Mouse (Mus musculus): Measurements from ENCODE around the gene P2rx5. TPM values are rescaled to one million over a fixed set of nuclear protein-coding genes. Genes with fewer than 3 reads are reported as not detected.

P2rx5 gene
- polyA plus RNA-seq, 1 experiment from 2014 or later, result 0.20 TPM

DNA sequence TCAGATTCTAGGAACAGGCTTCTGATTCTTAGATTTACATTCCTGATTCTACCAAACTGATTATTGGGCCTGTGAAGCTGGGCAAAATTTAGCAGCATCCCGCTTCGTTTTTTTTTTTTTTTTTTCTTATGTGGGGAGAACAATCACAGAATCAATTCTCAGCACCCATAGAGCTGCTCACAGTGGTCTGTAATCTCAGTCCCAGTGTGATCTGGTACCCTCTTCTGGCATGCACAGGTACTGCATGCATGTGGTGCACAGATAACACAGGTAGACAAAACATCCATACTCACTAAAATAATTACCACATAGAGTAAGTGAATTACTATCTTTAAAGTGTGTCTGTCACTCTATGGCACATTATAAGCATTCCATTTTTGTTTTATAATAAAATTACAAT, 47.4 kb downstream of the P2rx5 start:
- H3K9me3 ChIP-seq (replicated peaks), result no peaks in the 10 kb centered on the region
- no peak for DNase-seq (ENCODE audit: low spot score)
- no peak overlapping the region for H3K4me3 ChIP-seq
- H3K27me3 ChIP-seq (ENCODE audit: low read depth, poor library complexity, severe bottlenecking), result no peaks in the 10 kb centered on the region
- no peak overlapping the region for H3K27ac ChIP-seq
- no peaks in the 10 kb centered on the region for H3K4me1 ChIP-seq
- WGBS, result 81% methylated on average over 2 of the region's 2 CpGs
- no peaks in the 10 kb centered on the region for H3K36me3 ChIP-seq

GRCm38 (mm10) chr11:73213956-73214355, 53.7 kb downstream of the P2rx5 start:
- H3K9me3 ChIP-seq (replicated peaks), result no peaks in the 10 kb centered on the region
- DNase-seq (ENCODE audit: low spot score), result no peak
- H3K27ac ChIP-seq, result no peak overlapping the region
- WGBS, result 83% methylated on average over 3 of the region's 3 CpGs
- H3K4me1 ChIP-seq, result no peaks in the 10 kb centered on the region
- no peak overlapping the region for H3K4me3 ChIP-seq
- no peaks in the 10 kb centered on the region for H3K27me3 ChIP-seq (ENCODE audit: low read depth, poor library complexity, severe bottlenecking)
- no peaks in the 10 kb centered on the region for H3K36me3 ChIP-seq

DNA sequence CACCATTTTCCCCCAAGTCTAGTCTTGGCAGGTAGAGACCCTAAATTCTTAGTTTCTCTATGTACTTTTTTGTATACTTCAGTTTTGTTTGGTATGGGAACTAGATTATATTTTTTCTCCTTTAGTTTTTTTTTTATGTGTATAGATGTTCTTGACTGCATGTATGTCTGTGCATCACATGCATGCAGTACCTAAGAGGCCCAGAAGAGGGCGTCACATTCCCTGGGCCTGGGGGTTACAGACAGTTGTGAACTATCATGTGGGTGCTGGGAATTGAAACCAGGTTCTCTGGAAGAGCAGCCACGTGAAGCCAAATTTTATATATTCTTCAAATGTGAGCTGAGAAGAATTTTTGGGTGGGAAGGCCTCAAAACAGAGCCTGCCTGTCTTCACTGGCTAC, 59.5 kb downstream of the P2rx5 start:
- WGBS, result 52% methylated on average over 2 of the region's 2 CpGs
- Histone ChIP-seq H3K4me3 (no peak overlapping the region), H3K4me1 (no peaks in the 10 kb centered on the region)

DNA sequence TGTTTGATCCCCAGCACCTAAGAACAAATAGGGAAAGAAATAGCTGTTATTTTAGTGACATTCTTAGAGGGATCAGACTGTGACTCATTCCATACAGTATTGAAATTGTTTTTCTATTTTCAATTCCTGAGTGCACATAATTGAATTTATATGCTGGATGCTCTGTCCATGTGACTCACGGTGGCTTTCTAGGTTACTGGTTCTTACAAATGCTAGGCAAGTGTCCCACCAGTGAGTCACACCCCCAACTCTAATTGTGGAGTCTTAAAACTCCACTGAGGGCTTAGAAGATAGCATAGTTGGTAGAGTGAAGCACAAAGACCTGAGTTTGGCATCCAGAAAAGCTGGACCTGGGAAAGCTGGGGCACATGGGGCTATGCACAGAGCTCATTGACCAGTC, 60.4 kb downstream of the P2rx5 start:
- Histone ChIP-seq H3K27ac (no peak overlapping the region), H3K4me1 (no peaks in the 10 kb centered on the region), H3K27me3 (ENCODE audit: low read depth, poor library complexity, severe bottlenecking) (no peaks in the 10 kb centered on the region), H3K9me3 (replicated peaks) (no peaks in the 10 kb centered on the region), H3K4me3 (no peak overlapping the region), H3K36me3 (no peaks in the 10 kb centered on the region)
- no peak for DNase-seq (ENCODE audit: low spot score)
- 86% methylated on average over 1 of the region's 1 CpGs for WGBS

More for the DNA sequence above, 59.5 kb downstream of the P2rx5 start:
- Histone ChIP-seq H3K27ac (no peak overlapping the region), H3K27me3 (ENCODE audit: low read depth, poor library complexity, severe bottlenecking) (no peaks in the 10 kb centered on the region), H3K36me3 (no peaks in the 10 kb centered on the region), H3K9me3 (replicated peaks) (no peaks in the 10 kb centered on the region)
- DNase-seq (ENCODE audit: low spot score), result no peak

Other genes starting within 250 kb of the P2rx5 start
- gene Atp2a3, start 199.3 kb upstream of the P2rx5 start, polyA plus RNA-seq (2016; fragmentation: Nextera tagmentation; extraction: Ambion mirVana), result 1.0 and 1.5 TPM in 2 replicates
- gene P2rx1, start 161.3 kb upstream of the P2rx5 start, polyA plus RNA-seq (2016; fragmentation: Nextera tagmentation; extraction: Ambion mirVana), result 0.68 and 0.84 TPM in 2 replicates
- 3.6 and 6.3 TPM in 2 replicates for gene Camkk1, start 141.4 kb upstream of the P2rx5 start, polyA plus RNA-seq (2016; fragmentation: Nextera tagmentation; extraction: Ambion mirVana)
- 13.5 and 14.7 TPM in 2 replicates for gene Ncbp3, start 112.6 kb upstream of the P2rx5 start, polyA plus RNA-seq (2016; fragmentation: Nextera tagmentation; extraction: Ambion mirVana)
- 0.48 and 0.58 TPM in 2 replicates for gene Itgae, start 69.8 kb upstream of the P2rx5 start, polyA plus RNA-seq (2016; fragmentation: Nextera tagmentation; extraction: Ambion mirVana)
- gene Haspin, start 22.1 kb upstream of the P2rx5 start, polyA plus RNA-seq (2016; fragmentation: Nextera tagmentation; extraction: Ambion mirVana), result 25.5 and 25.7 TPM in 2 replicates
- 114 and 133 TPM in 2 replicates for gene Emc6, start 16.6 kb downstream of the P2rx5 start, polyA plus RNA-seq (2016; fragmentation: Nextera tagmentation; extraction: Ambion mirVana)
- 190 and 226 TPM in 2 replicates for gene Tax1bp3, start 16.7 kb downstream of the P2rx5 start, polyA plus RNA-seq (2016; fragmentation: Nextera tagmentation; extraction: Ambion mirVana)
- 16.7 and 21.0 TPM in 2 replicates for gene Ctns, start 38.6 kb downstream of the P2rx5 start, polyA plus RNA-seq (2016; fragmentation: Nextera tagmentation; extraction: Ambion mirVana)
- 0.56 and 1.3 TPM in 2 replicates for gene Shpk, start 39.0 kb downstream of the P2rx5 start, polyA plus RNA-seq (2016; fragmentation: Nextera tagmentation; extraction: Ambion mirVana)
- 0.26 TPM in 1 of 2 replicates, not detected in the other for gene Trpv1, start 73.9 kb downstream of the P2rx5 start, polyA plus RNA-seq (2016; fragmentation: Nextera tagmentation; extraction: Ambion mirVana)
- 0.06 TPM in 1 of 2 replicates, not detected in the other for gene Trpv3, start 107.0 kb downstream of the P2rx5 start, polyA plus RNA-seq (2016; fragmentation: Nextera tagmentation; extraction: Ambion mirVana)
- 0.10 TPM in 1 of 2 replicates, not detected in the other for gene Aspa, start 169.2 kb downstream of the P2rx5 start, polyA plus RNA-seq (2016; fragmentation: Nextera tagmentation; extraction: Ambion mirVana)
- gene Gm49340, start 169.3 kb downstream of the P2rx5 start, polyA plus RNA-seq (2016; fragmentation: Nextera tagmentation; extraction: Ambion mirVana), result not detected in 2 replicates
- gene Spata22, start 169.3 kb downstream of the P2rx5 start, polyA plus RNA-seq (2016; fragmentation: Nextera tagmentation; extraction: Ambion mirVana), result not detected in 2 replicates
- gene Olfr20, start 190.4 kb downstream of the P2rx5 start, polyA plus RNA-seq (2016; fragmentation: Nextera tagmentation; extraction: Ambion mirVana), result not detected in 2 replicates
- gene Olfr376, start 210.8 kb downstream of the P2rx5 start, polyA plus RNA-seq (2016; fragmentation: Nextera tagmentation; extraction: Ambion mirVana), result not detected in 2 replicates
- not detected in 2 replicates for gene Olfr1, start 239.2 kb downstream of the P2rx5 start, polyA plus RNA-seq (2016; fragmentation: Nextera tagmentation; extraction: Ambion mirVana)